Mouse (Mus musculus) gastrocnemius, adult 8-10 months (tissue): ENCODE measurements around the gene Rfng. TPM values are rescaled to one million over a fixed set of nuclear protein-coding genes. Genes with fewer than 3 reads are reported as not detected.
"Not testable (repeated sequence)": the region's sequence is repeated elsewhere in the genome, so short reads cannot be mapped to it uniquely, and the experiment has no call there.

Experiments used
- DNase-seq, 2 experiments: peaks; one replicate each; pipeline ENCODE4 v3.0.0; 2022; ENCODE audit warnings: low spot score in 2 of 2
- total RNA-seq, 4 experiments: library from RNA; stranded (reverse); gene quantifications; 2 replicates each; pipeline ENCODE4 v1.2.4; 2022

Rfng gene
- 10 to 100 TPM; 10.8 to 13.6 (median 13.1) TPM for total RNA-seq

GRCm38 (mm10) chr11:120784064-120784791 lies at the start of gene Rfng, which contains the start of gene Gps1:
Rfng (minus strand) TSS chr11:120784207.
Gps1 (plus strand) TSS chr11:120784272.
- DNase-seq: peak; percentile 56 to 68

- not testable (repeated sequence) for DNase-seq
Measured at GRCm38 (mm10) chr11:120832962-120833361, 49.0 kb upstream of the Rfng start.

GRCm38 (mm10) chr11:120831659-120832440 lies 47.8 kb upstream of the Rfng start:
- no peak for DNase-seq

- DNase-seq: no peak
Measured at GRCm38 (mm10) chr11:120830686-120831085, 46.7 kb upstream of the Rfng start.

GRCm38 (mm10) chr11:120829757-120830532 lies 45.9 kb upstream of the Rfng start:
- DNase-seq: no peak

GRCm38 (mm10) chr11:120828416-120828815 lies 44.4 kb upstream of the Rfng start:
- DNase-seq: no peak

GRCm38 (mm10) chr11:120826016-120826953 lies 42.3 kb upstream of the Rfng start:
- DNase-seq: no peak

GRCm38 (mm10) chr11:120825289-120825863 lies 41.4 kb upstream of the Rfng start:
- no peak for DNase-seq

- DNase-seq: no peak
Measured at GRCm38 (mm10) chr11:120824787-120825288, 40.8 kb upstream of the Rfng start.

GRCm38 (mm10) chr11:120823956-120824786 lies 40.2 kb upstream of the Rfng start, which contains the start of gene Fasn:
Fasn (minus strand) TSS chr11:120824547.
- DNase-seq: peak; percentile 90 to 94

- peak in 1 of 2 experiments; percentile 30 for DNase-seq
Measured at GRCm38 (mm10) chr11:120823551-120823947, 39.5 kb upstream of the Rfng start.

- no peak for DNase-seq
Measured at GRCm38 (mm10) chr11:120822831-120823550, 39.0 kb upstream of the Rfng start.

- no peak for DNase-seq
Measured at GRCm38 (mm10) chr11:120822321-120822720, 38.3 kb upstream of the Rfng start.

GRCm38 (mm10) chr11:120821076-120821922 lies 37.3 kb upstream of the Rfng start:
- DNase-seq: no peak

GRCm38 (mm10) chr11:120820546-120820945 lies 36.5 kb upstream of the Rfng start:
- DNase-seq: no peak

GRCm38 (mm10) chr11:120819556-120819955 lies 35.5 kb upstream of the Rfng start:
- no peak for DNase-seq

- DNase-seq: no peak
Measured at GRCm38 (mm10) chr11:120818251-120818650, 34.2 kb upstream of the Rfng start.
